Mouse (Mus musculus) heart, embryonic 11.5 days (tissue): Measurements from ENCODE around the gene A930004D18Rik. TPM values are rescaled to one million over a fixed set of nuclear protein-coding genes. Genes with fewer than 3 reads are reported as not detected.

Experiments used
- ATAC-seq: fragments of 200-750 bp; cut with Nextera tagmentation; replicated peaks from 2 replicates; pipeline ENCODE4 v1.8.0; 2017; ENCODE audit warnings: moderate library complexity; ENCODE audit not compliant: insufficient number of reproducible peaks, low FRiP score, low TSS enrichment
- H3K27ac ChIP-seq: fragments of 300-500 bp; sonication (generic); 2 replicates; pipeline ENCODE4 v1.5.1; 2014; ENCODE audit warnings: mild to moderate bottlenecking, low read depth, low read length
- H3K27me3 ChIP-seq: fragments of 300-500 bp; sonication (generic); 2 replicates; pipeline ENCODE4 v1.6.1; 2014; ENCODE audit warnings: mild to moderate bottlenecking, low read length, mixed read lengths; ENCODE audit not compliant: control insufficient read depth, insufficient read depth
- H3K36me3 ChIP-seq: fragments of 300-500 bp; sonication (generic); 2 replicates; pipeline ENCODE4 v1.6.1; 2014; ENCODE audit warnings: mild to moderate bottlenecking, low read length, moderate library complexity, mixed read lengths; ENCODE audit not compliant: control insufficient read depth, insufficient read depth
- H3K4me1 ChIP-seq: fragments of 300-500 bp; sonication (generic); 2 replicates; pipeline ENCODE4 v1.6.1; 2014; ENCODE audit warnings: low read length; ENCODE audit not compliant: control insufficient read depth, insufficient read depth
- H3K4me2 ChIP-seq: fragments of 300-500 bp; sonication (generic); 2 replicates; pipeline ENCODE4 v1.6.1; 2014; ENCODE audit warnings: mild to moderate bottlenecking, moderate library complexity
- H3K4me3 ChIP-seq: fragments of 300-500 bp; sonication (generic); 2 replicates; pipeline ENCODE4 v1.5.1; 2014; ENCODE audit warnings: low read depth, low read length
- H3K9ac ChIP-seq: fragments of 300-500 bp; sonication (generic); 2 replicates; pipeline ENCODE4 v1.6.1; 2014; ENCODE audit warnings: mild to moderate bottlenecking, low read depth, low read length, moderate library complexity
- H3K9me3 ChIP-seq: fragments of 300-500 bp; sonication (generic); replicated peaks from 2 replicates; pipeline ENCODE4 v1.6.1; 2016; ENCODE audit warnings: low read length; ENCODE audit not compliant: control insufficient read depth
- WGBS: fragments of 180-500 bp; shearing (Covaris S2); extraction: QIAGEN DNeasy Blood & Tissue Kit; methylation state at CpG from one replicate; pipeline ENCODE4 v1.1.7; 2014; ENCODE audit not compliant: insufficient replicate concordance; 5-methylcytosine and 5-hydroxymethylcytosine counted together
- polyA plus RNA-seq: library from polyadenylated mRNA; unstranded; fragments of >200 nt; fragmentation: Nextera tagmentation; extraction: Ambion mirVana; gene quantifications from 2 replicates; pipeline ENCODE4 v1.2.1, GENCODE M21; 2014

A930004D18Rik gene
- polyA plus RNA-seq, 1 experiment from 2014 or later = 7.1 TPM

GRCm38 (mm10) chr2:18011226-18011625, 26.3 kb downstream of the A930004D18Rik start:
- no peak for ATAC-seq
- Histone ChIP-seq H3K4me2 (no peak overlapping the region), H3K36me3 (no peaks in the 10 kb centered on the region), H3K27me3 (no peaks in the 10 kb centered on the region), H3K9ac (no peak overlapping the region), H3K27ac (no peak overlapping the region), H3K4me3 (no peak overlapping the region), H3K4me1 (no peaks in the 10 kb centered on the region), H3K9me3 (no peaks in the 10 kb centered on the region)
- WGBS = 83% methylated on average over 6 of the region's 6 CpGs

- no peak overlapping the region for H3K4me3 ChIP-seq
- WGBS = 25% methylated on average over 8 of the region's 8 CpGs
- no peak for ATAC-seq
Measured at GRCm38 (mm10) chr2:18005137-18005536, 32.4 kb downstream of the A930004D18Rik start.

GRCm38 (mm10) chr2:18004286-18004685, 33.3 kb downstream of the A930004D18Rik start:
- Histone ChIP-seq H3K27ac (no peak overlapping the region), H3K36me3 (no peaks in the 10 kb centered on the region), H3K9ac (no peak overlapping the region), H3K4me1 (no peaks in the 10 kb centered on the region), H3K9me3 (no peaks in the 10 kb centered on the region), H3K4me2 (no peak overlapping the region), H3K4me3 (no peak overlapping the region), H3K27me3 (no peaks in the 10 kb centered on the region)
- 81% methylated on average over 4 of the region's 4 CpGs for WGBS
- no peak for ATAC-seq

More at GRCm38 (mm10) chr2:18005137-18005536, 32.4 kb downstream of the A930004D18Rik start:
- H3K4me2 ChIP-seq = peak overlapping the region; percentile 28
- H3K9me3 ChIP-seq = no peaks in the 10 kb centered on the region
- H3K27ac ChIP-seq = no peak overlapping the region
- H3K9ac ChIP-seq = no peak overlapping the region
- no peaks in the 10 kb centered on the region for H3K36me3 ChIP-seq
- H3K27me3 ChIP-seq = no peaks in the 10 kb centered on the region
- H3K4me1 ChIP-seq = no peaks in the 10 kb centered on the region

GRCm38 (mm10) chr2:18002306-18002705, 35.2 kb downstream of the A930004D18Rik start:
- no peak for ATAC-seq
- Histone ChIP-seq H3K9ac (no peak overlapping the region), H3K36me3 (no peaks in the 10 kb centered on the region), H3K4me3 (no peak overlapping the region), H3K27ac (no peak overlapping the region), H3K9me3 (no peaks in the 10 kb centered on the region), H3K4me1 (no peaks in the 10 kb centered on the region), H3K27me3 (no peaks in the 10 kb centered on the region), H3K4me2 (no peak overlapping the region)
- 88% methylated on average over 3 of the region's 3 CpGs for WGBS

- ATAC-seq = no peak
- Histone ChIP-seq H3K4me1 (no peaks in the 10 kb centered on the region), H3K9ac (no peak within 1 kb of the TSS), H3K9me3 (no peaks in the 10 kb centered on the region), H3K4me2 (no peak within 1 kb of the TSS), H3K27me3 (no peaks in the 10 kb centered on the region), H3K27ac (no peak within 1 kb of the TSS), H3K36me3 (no peaks in the 10 kb centered on the region), H3K4me3 (no peak within 1 kb of the TSS)
Measured at GRCm38 (mm10) chr2:17996858-17997257, 40.7 kb downstream of the A930004D18Rik start, which contains the start of gene H2al2a. H2al2a (minus strand) TSS chr2:17996958.

GRCm38 (mm10) chr2:17989562-17989961, 48.0 kb downstream of the A930004D18Rik start:
- ATAC-seq = no peak
- H3K9me3 ChIP-seq = 0 out of 2 replicates have a peak, but pooled peaks cover 3% of the 10 kb centered on the region
- no peak overlapping the region for H3K4me2 ChIP-seq
- no peaks in the 10 kb centered on the region for H3K27me3 ChIP-seq
- H3K4me3 ChIP-seq = no peak overlapping the region
- H3K4me1 ChIP-seq = no peaks in the 10 kb centered on the region
- no peaks in the 10 kb centered on the region for H3K36me3 ChIP-seq
- no peak overlapping the region for H3K27ac ChIP-seq
- H3K9ac ChIP-seq = no peak overlapping the region

GRCm38 (mm10) chr2:17989115-17989514, 48.4 kb downstream of the A930004D18Rik start:
- no peaks in the 10 kb centered on the region for H3K4me1 ChIP-seq
- 0 out of 2 replicates have a peak, but pooled peaks cover 3% of the 10 kb centered on the region for H3K9me3 ChIP-seq
- no peak overlapping the region for H3K4me3 ChIP-seq
- no peak for ATAC-seq
- H3K36me3 ChIP-seq = no peaks in the 10 kb centered on the region
- no peak overlapping the region for H3K4me2 ChIP-seq
- H3K27ac ChIP-seq = no peak overlapping the region
- no peak overlapping the region for H3K9ac ChIP-seq
- H3K27me3 ChIP-seq = no peaks in the 10 kb centered on the region
- WGBS = 66% methylated on average over 3 of the region's 3 CpGs

GRCm38 (mm10) chr2:17986694-17987093, 50.8 kb downstream of the A930004D18Rik start:
- no peaks in the 10 kb centered on the region for H3K27me3 ChIP-seq
- no peak for ATAC-seq
- H3K9ac ChIP-seq = no peak overlapping the region
- H3K27ac ChIP-seq = no peak overlapping the region
- WGBS = 78% methylated on average over 3 of the region's 3 CpGs
- H3K36me3 ChIP-seq = no peaks in the 10 kb centered on the region
- H3K4me3 ChIP-seq = no peak overlapping the region
- H3K9me3 ChIP-seq = 0 out of 2 replicates have a peak, but pooled peaks cover 3% of the 10 kb centered on the region
- H3K4me1 ChIP-seq = no peaks in the 10 kb centered on the region
- no peak overlapping the region for H3K4me2 ChIP-seq

GRCm38 (mm10) chr2:17984774-17985173, 52.8 kb downstream of the A930004D18Rik start:
- WGBS = 95% methylated on average over 3 of the region's 3 CpGs
- no peaks in the 10 kb centered on the region for H3K9me3 ChIP-seq
- H3K9ac ChIP-seq = no peak overlapping the region
- H3K4me3 ChIP-seq = no peak overlapping the region
- no peak for ATAC-seq
- H3K27ac ChIP-seq = no peak overlapping the region
- H3K36me3 ChIP-seq = no peaks in the 10 kb centered on the region
- no peaks in the 10 kb centered on the region for H3K27me3 ChIP-seq
- H3K4me2 ChIP-seq = no peak overlapping the region
- no peaks in the 10 kb centered on the region for H3K4me1 ChIP-seq
